In the genomic region with DNA sequence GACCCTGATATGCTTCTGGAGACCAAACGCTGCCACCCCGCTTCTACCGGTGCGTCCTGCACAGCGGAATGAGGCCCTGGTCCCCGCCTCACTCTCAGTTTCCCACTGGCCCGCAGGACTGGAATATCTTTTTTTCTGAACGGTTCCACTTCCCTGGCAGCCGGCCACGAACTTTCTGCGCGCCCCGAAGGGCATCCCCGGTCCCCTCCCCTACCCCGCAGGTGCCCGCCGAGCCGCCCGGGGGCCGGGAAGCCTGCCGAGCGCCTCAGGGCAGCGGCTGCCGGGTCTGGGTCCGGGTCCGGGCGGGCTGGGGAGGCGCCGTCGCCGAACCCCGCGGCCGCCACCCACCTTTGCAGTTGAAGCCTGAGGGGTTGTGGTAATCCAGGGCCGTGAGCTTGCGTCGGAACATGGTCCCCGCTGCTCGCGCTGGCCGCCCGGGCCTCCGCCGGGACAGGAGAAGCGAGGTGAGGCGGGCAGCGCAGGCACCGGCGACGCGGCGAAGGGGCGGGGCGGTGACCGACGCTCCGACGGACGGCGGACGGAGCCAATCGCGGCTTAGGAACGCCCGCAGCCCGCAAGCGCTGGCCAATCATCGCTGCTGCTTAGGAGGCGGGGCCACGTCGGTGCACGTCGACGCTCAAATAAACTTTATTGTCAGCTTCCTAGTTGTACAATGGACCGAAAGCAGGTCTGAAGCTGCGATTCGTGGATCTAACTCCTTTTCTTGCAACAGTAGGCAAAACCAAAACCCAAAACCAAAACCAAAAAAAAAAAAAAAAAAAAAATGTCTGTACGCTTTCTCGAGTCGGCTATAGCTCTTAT, we compare ENCODE assay signal across 8 mouse cellular contexts. TPM values are rescaled to one million over a fixed set of nuclear protein-coding genes. Genes with fewer than 3 reads are reported as not detected.
DNase-seq lines count a peak whose midpoint lies in the region; ATAC-seq lines count a peak whose summit lies in the region.

A gene (minus strand): TSS at position 504 of the 822 bp plus-strand sequence.

- under 1% methylated on average over 79 of the region's 80 CpGs for WGBS in lung, embryonic 16.5 days

- H3K9ac ChIP-seq in lung, embryonic 16.5 days (ENCODE audit: low read length) = peak within 1 kb of the TSS; percentile 92

- DNase-seq in MEL-GATA-1-ER (ENCODE audit: extremely low read depth, low read depth) = peak; percentile 88
- DNase-seq in cerebellum, adult 8-10 months = peak; percentile 90
- peak; percentile 94 for DNase-seq in forelimb bud, embryonic 11.5 days (ENCODE audit: low read depth, low spot score)
- peak; percentile 60 for DNase-seq in layer of hippocampus, adult 9-10 months (ENCODE audit: low spot score)
- DNase-seq in ovary, postnatal 10 days (ENCODE audit: low spot score) = peak; percentile 91
- DNase-seq in thymus, postnatal 10 days (ENCODE audit: low spot score in 2 of 2) = peak; percentile 85 to 93

- peak within 1 kb of the TSS; percentile 91 for H3K4me3 ChIP-seq in lung, embryonic 16.5 days (ENCODE audit: low read length)

- peak; percentile 96 to 99 for ATAC-seq in hematopoietic stem cell, adult 5-6 weeks (replicated peaks in 1 of 2; ENCODE audit: insufficient read depth in 1 of 2, low FRiP score in 2 of 2, low TSS enrichment in 1 of 2, low read depth in 1 of 2, poor library complexity in 2 of 2, severe bottlenecking in 2 of 2)
- ATAC-seq in lung, embryonic 16.5 days (ENCODE audit: low read depth) = peak; percentile 100

- peaks cover 10% of the 10 kb centered on the region for H3K4me1 ChIP-seq in lung, embryonic 16.5 days (replicated peaks; ENCODE audit: control insufficient read depth, insufficient read depth, low read length)

- no peaks in the 10 kb centered on the region; the same call in 1 of the 2 replicates for H3K9me3 ChIP-seq in lung, embryonic 16.5 days (ENCODE audit: control insufficient read depth, low read length)

- no peaks in the 10 kb centered on the region for H3K27me3 ChIP-seq in lung, embryonic 16.5 days (ENCODE audit: control insufficient read depth, insufficient read depth, low read depth, low read length)

- peaks cover 20% of the 10 kb centered on the region for H3K36me3 ChIP-seq in lung, embryonic 16.5 days (ENCODE audit: control insufficient read depth, insufficient read depth, low read length)

- H3K4me2 ChIP-seq in lung, embryonic 16.5 days (ENCODE audit: low read depth, low read length) = peak within 1 kb of the TSS; percentile 85

- peak within 1 kb of the TSS; percentile 72 for H3K27ac ChIP-seq in lung, embryonic 16.5 days (ENCODE audit: low read length)

RNA-seq across cellular contexts. Expression of the gene that starts here (rescaled TPM):
- total RNA-seq in hematopoietic stem cell, adult 5-6 weeks (2017) = 147 and 180 TPM in 2 replicates
- polyA plus RNA-seq in lung, embryonic 16.5 days (2015; fragmentation: Nextera tagmentation; extraction: Ambion mirVana) = 180 and 193 TPM in 2 replicates

Comparison
In these comparisons a context has a peak if more than half of its experiments do, and no peak if none do; other contexts are left out.
1. Peak in every context shown above with its lines: DNase-seq, ATAC-seq, H3K4me3 ChIP-seq and H3K27ac ChIP-seq.